Mouse (Mus musculus): ENCODE data around the gene Rgs3. TPM values are rescaled to one million over a fixed set of nuclear protein-coding genes. Genes with fewer than 3 reads are reported as not detected.

The Rgs3 gene
- total and polyA plus RNA-seq, 3 experiments, result not detected

DNA sequence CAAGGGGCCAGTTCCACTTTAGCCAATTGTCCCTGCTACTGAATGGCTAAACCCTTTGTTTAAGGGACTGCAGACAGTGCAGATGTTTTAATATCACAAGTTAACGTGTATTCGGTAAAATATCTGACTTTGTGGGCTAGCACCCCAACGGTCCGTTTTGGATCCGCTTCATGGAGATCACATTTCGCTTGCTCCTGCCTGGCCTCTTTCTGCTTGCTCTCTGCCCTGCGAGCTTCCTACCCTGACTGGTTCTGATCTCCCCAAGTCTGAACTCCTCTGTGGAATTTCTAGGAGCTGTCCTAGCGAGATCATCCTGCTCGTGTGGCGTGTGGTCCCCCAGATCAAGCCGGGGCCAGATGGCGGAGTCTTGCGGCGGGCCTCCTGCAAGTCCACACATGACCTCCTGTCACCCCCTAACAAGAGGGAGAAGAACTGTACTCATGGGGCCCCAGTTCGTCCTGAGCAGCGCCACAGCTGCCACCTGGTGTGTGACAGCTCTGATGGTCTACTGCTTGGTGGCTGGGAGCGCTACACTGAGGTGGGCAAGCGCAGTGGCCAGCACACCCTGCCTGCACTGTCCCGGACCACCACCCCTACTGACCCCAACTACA is 65.9 kb downstream of the Rgs3 start:
- TF ChIP-seq POLR2A (IDR thresholded peaks at IDR 0.05; ENCODE audit: control insufficient read depth in 1 of 2, insufficient read depth in 1 of 2, low read depth in 1 of 2, low read length in 2 of 2, poor library complexity in 1 of 2) (no peak), CHD1 (IDR thresholded peaks at IDR 0.05; ENCODE audit: low read depth, low read length) (no peak), MYC (IDR thresholded peaks at IDR 0.05; ENCODE audit: low read depth, low read length) (no peak), NELFE (IDR thresholded peaks at IDR 0.05; ENCODE audit: low read depth, low read length) (no peak), MAFK (IDR thresholded peaks at IDR 0.05; ENCODE audit: borderline replicate concordance, low read depth, low read length) (no peak), BHLHE40 (IDR thresholded peaks at IDR 0.05; ENCODE audit: borderline replicate concordance, low read depth, low read length) (no peak), GABPA (IDR thresholded peaks at IDR 0.05; ENCODE audit: low read depth, low read length) (no peak), ZC3H11A (IDR thresholded peaks at IDR 0.05; ENCODE audit: low read depth, low read length) (no peak), EP300 (IDR thresholded peaks at IDR 0.05; ENCODE audit: low read depth in 1 of 2, low read length in 2 of 2) (no peak), USF1 (IDR thresholded peaks at IDR 0.05; ENCODE audit: low read depth, low read length) (no peak), ZMIZ1 (IDR thresholded peaks at IDR 0.05; ENCODE audit: low read depth, low read length) (no peak), E2F4 (IDR thresholded peaks at IDR 0.05; ENCODE audit: borderline replicate concordance, low read depth, low read length) (no peak), USF2 (IDR thresholded peaks at IDR 0.05; ENCODE audit: borderline replicate concordance in 1 of 2, insufficient read depth in 1 of 2, low read depth in 1 of 2, low read length in 2 of 2) (no peak), KAT2A (conservative IDR thresholded peaks at IDR 0.05; ENCODE audit: low read depth, low read length) (no peak), GATA1 (IDR thresholded peaks at IDR 0.05; ENCODE audit: low read depth, low read length) (no peak), CHD2 (IDR thresholded peaks at IDR 0.05; ENCODE audit: low read length) (no peak), TBP (IDR thresholded peaks at IDR 0.05; ENCODE audit: low read depth, low read length) (no peak), POLR2AphosphoS2 (IDR thresholded peaks at IDR 0.05; ENCODE audit: low read length) (no peak), TCF12 (IDR thresholded peaks at IDR 0.05; ENCODE audit: low read depth, low read length) (no peak)
- H3K9me3 ChIP-seq (replicated peaks; ENCODE audit: insufficient read depth, low read length), result no peaks in the 10 kb centered on the region
- no peaks in the 10 kb centered on the region for H3K4me1 ChIP-seq (ENCODE audit: control insufficient read depth in 1 of 2, insufficient read depth in 2 of 2, low read length in 2 of 2)
- no peaks in the 10 kb centered on the region for H3K36me3 ChIP-seq (ENCODE audit: control insufficient read depth in 1 of 2, insufficient read depth in 2 of 2, low read length in 2 of 2)
- no peaks in the 10 kb centered on the region for H3K79me2 ChIP-seq (ENCODE audit: control insufficient read depth, insufficient read depth, low read length, poor library complexity)
- H3K4me3 ChIP-seq (ENCODE audit: control insufficient read depth in 1 of 2, insufficient read depth in 1 of 2, low read depth in 2 of 2, low read length in 2 of 2), result no peak overlapping the region
- no peak overlapping the region for H3K9ac ChIP-seq (ENCODE audit: control insufficient read depth, low read depth, low read length, poor library complexity, severe bottlenecking)
- H3K27me3 ChIP-seq (ENCODE audit: control insufficient read depth in 1 of 2, insufficient read depth in 2 of 2, low read length in 2 of 2), result no peaks in the 10 kb centered on the region
- no peak for DNase-seq (ENCODE audit: low read depth, low spot score)
- H3K27ac ChIP-seq (ENCODE audit: control insufficient read depth, low read depth, low read length), result no peak overlapping the region

- Histone ChIP-seq H3K27ac (ENCODE audit: control insufficient read depth, low read depth, low read length) (no peak overlapping the region), H3K27me3 (ENCODE audit: control insufficient read depth in 1 of 2, insufficient read depth in 2 of 2, low read length in 2 of 2) (no peaks in the 10 kb centered on the region), H3K9ac (ENCODE audit: control insufficient read depth, low read depth, low read length, poor library complexity, severe bottlenecking) (no peak overlapping the region), H3K36me3 (ENCODE audit: control insufficient read depth in 1 of 2, insufficient read depth in 2 of 2, low read length in 2 of 2) (no peaks in the 10 kb centered on the region), H3K4me3 (ENCODE audit: control insufficient read depth in 1 of 2, insufficient read depth in 1 of 2, low read depth in 2 of 2, low read length in 2 of 2) (no peak overlapping the region), H3K9me3 (replicated peaks; ENCODE audit: insufficient read depth, low read length) (no peaks in the 10 kb centered on the region), H3K79me2 (ENCODE audit: control insufficient read depth, insufficient read depth, low read length, poor library complexity) (no peaks in the 10 kb centered on the region), H3K4me1 (ENCODE audit: control insufficient read depth in 1 of 2, insufficient read depth in 2 of 2, low read length in 2 of 2) (no peaks in the 10 kb centered on the region)
- no peak for DNase-seq (ENCODE audit: low read depth, low spot score)
- TF ChIP-seq SIN3A (IDR thresholded peaks at IDR 0.05; ENCODE audit: low read length), result no peak
- no peak for TF ChIP-seq RCOR1 (IDR thresholded peaks at IDR 0.05; ENCODE audit: low read depth, low read length)
- no peak for TF ChIP-seq MAFK (IDR thresholded peaks at IDR 0.05; ENCODE audit: borderline replicate concordance, low read depth, low read length)
- no peak for TF ChIP-seq ZKSCAN1 (IDR thresholded peaks at IDR 0.05; ENCODE audit: low read depth, low read length)
- TF ChIP-seq NRF1 (IDR thresholded peaks at IDR 0.05; ENCODE audit: insufficient read depth, low read depth, low read length, poor library complexity, severe bottlenecking), result no peak
- TF ChIP-seq TAL1 (IDR thresholded peaks at IDR 0.05; ENCODE audit: low read length), result no peak
- TF ChIP-seq BHLHE40 (IDR thresholded peaks at IDR 0.05; ENCODE audit: borderline replicate concordance, low read depth, low read length), result no peak
- TF ChIP-seq MYB (IDR thresholded peaks at IDR 0.05; ENCODE audit: low read depth, low read length), result no peak
- no peak for TF ChIP-seq CHD1 (IDR thresholded peaks at IDR 0.05; ENCODE audit: low read depth, low read length)
- TF ChIP-seq ZC3H11A (IDR thresholded peaks at IDR 0.05; ENCODE audit: low read depth, low read length), result no peak
- TF ChIP-seq ZNF384 (IDR thresholded peaks at IDR 0.05; ENCODE audit: low read depth, low read length), result no peak
- TF ChIP-seq USF2 (IDR thresholded peaks at IDR 0.05; ENCODE audit: borderline replicate concordance in 1 of 2, insufficient read depth in 1 of 2, low read depth in 1 of 2, low read length in 2 of 2), result no peak
- no peak for TF ChIP-seq CTCF (IDR thresholded peaks at IDR 0.05 in 2 of 3, conservative IDR thresholded peaks at IDR 0.05 in 1 of 3; ENCODE audit: control insufficient read depth in 1 of 3, insufficient read depth in 1 of 3, low read depth in 2 of 3, low read length in 3 of 3, poor library complexity in 1 of 3, severe bottlenecking in 1 of 3)
- TF ChIP-seq ETS1 (IDR thresholded peaks at IDR 0.05; ENCODE audit: low read depth, low read length), result no peak
- no peak for TF ChIP-seq GABPA (IDR thresholded peaks at IDR 0.05; ENCODE audit: low read depth, low read length)
- TF ChIP-seq SMC3 (IDR thresholded peaks at IDR 0.05; ENCODE audit: low read depth, low read length), result no peak
- no peak for TF ChIP-seq USF1 (IDR thresholded peaks at IDR 0.05; ENCODE audit: low read depth, low read length)
These were observed 66.8 kb downstream of the Rgs3 start for GRCm38 (mm10) chr4:62626228-62627026.
